Mouse (Mus musculus): ENCODE data around the gene Plekhg2. TPM values are rescaled to one million over a fixed set of nuclear protein-coding genes. Genes with fewer than 3 reads are reported as not detected.

Plekhg2 gene
- polyA plus RNA-seq (2017; shearing (Covaris generic)), result 101 TPM

DNA sequence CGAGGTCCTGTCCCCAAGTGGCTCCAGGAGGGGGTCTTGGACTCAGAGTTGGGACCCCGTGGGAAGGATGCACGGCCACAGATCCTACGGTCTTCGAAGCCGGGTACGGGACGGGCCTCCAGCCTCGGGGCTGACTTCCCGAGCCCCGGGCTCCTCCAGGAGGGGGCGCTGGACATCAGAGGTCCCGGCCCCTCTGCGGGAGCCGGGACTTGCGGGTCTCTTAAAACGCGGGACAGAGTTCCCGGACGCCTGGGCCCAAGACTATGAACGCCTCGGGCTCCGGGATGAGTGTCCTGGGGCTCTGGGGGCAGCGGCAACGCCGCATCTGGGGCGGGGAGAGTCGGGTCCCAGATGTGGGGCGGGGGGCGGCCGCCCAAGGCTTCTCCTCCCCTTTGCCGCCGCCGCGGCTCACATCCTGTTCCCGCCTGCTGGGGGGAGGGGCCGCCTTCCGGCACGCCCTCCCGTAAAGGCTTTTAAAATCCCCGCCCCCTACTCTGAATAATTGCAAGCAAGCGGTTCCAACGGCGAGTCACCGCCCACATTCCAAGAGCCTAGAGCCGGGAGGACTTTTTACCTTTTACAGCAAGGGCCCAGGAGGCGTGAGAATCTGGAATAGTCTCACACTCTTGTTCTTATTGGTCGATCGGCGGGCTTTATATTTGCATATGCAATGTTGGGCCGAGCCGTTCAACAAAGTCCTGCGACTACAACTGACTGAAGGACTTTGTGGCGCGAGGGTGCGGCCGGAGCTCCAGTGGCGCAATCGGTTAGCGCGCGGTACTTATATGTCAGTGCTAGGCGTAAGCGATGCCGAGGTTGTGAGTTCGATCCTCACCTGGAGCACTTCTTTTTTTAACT is at the start of gene Plekhg2:
TSS of gene Plekhg2 (minus strand) at position 349 of the 858 bp plus-strand sequence.

DNA sequence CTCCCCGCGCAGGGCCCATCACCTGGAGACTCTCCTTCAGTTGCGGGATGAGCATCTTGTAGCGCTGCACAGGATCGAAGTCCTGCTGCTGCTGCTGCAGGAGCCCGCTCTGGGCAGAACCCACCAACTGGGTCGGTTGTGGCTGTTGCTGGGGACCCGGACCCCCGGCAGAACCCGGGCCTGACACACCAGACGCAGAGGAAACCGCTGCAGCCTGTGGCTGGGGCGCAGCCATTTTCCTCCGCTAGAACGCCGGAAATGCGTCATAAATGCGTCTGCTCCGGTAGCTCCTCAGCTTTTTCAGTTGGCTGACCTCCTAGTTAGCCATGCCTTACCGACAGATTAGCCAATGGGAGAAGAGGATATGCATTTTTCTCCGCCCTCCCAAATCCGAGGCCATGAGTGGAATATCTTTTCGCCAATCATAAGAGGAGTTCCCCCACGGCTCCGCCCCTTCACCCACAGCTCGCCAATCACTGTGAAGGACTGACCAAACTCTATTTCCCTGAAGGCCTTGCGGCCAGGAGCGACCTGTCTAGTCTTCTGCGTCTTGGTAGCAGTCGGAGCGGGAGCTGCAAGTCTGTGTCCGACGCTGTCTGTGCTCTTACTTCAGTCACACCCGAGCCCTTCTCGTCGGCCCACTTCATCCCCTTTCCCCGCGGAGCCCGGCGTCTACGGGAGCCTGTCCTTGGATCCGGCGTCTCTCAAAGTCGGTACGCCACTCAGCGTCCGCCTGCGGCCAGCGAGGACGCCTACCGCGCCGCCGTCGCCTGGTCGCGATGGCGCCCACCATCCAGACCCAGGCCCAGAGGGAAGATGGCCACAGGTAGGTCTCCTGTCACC is 20.3 kb upstream of the Plekhg2 start, which contains the start of the genes Med29 and Paf1:
TSS of gene Med29 (minus strand) at position 280 of the 843 bp plus-strand sequence.
TSS of gene Paf1 (plus strand) at position 523 of the 843 bp plus-strand sequence.

DNA sequence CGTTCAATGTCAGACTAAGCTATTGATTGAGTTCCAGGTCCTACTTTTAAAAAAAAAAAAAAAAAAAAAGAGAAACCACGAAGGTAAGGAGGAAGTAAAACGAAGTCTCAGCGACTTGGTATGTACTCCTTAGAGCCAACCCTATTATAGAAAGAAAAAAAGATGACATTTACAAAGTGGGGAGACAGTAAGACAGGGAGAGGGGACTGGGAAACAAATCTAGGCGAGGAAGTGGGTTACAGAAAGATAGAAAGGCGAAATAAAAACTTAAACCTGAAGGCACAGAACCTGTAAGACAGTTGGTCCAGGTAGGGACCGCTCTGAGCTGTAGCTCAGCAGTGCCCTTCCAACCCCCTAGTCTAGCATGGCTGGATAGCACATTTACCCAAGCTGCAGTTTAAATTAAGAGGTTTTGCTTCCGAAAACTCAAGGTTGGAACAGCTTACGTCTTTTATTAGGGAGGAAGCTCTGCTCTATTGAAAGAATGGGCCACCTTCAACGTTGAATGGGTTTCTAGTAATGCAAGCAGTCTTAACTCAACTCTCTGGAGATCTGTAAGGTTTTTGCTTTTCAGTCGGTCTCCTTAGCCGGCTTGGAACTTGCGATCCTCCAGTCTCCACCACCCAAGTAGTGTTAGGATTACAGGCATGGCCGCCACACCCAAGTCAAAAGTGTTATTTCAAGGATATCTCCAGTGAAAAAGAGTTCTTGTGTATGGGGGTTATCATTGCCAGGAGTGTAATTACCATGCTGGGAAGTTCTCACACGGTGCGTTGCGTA is 8.0 kb upstream of the Plekhg2 start, which contains the start of gene Zfp36:
TSS of gene Zfp36 (minus strand) at position 17 of the 780 bp plus-strand sequence.

GRCm38 (mm10) chr7:28350155-28350883 is 22.1 kb downstream of the Plekhg2 start, which contains the start of gene Rps16:
Rps16 (plus strand) TSS chr7:28350652.

GRCm38 (mm10) chr7:28338108-28338998 is 34.0 kb downstream of the Plekhg2 start, which contains the start of gene Supt5:
Supt5 (minus strand) TSS chr7:28338746.

DNA sequence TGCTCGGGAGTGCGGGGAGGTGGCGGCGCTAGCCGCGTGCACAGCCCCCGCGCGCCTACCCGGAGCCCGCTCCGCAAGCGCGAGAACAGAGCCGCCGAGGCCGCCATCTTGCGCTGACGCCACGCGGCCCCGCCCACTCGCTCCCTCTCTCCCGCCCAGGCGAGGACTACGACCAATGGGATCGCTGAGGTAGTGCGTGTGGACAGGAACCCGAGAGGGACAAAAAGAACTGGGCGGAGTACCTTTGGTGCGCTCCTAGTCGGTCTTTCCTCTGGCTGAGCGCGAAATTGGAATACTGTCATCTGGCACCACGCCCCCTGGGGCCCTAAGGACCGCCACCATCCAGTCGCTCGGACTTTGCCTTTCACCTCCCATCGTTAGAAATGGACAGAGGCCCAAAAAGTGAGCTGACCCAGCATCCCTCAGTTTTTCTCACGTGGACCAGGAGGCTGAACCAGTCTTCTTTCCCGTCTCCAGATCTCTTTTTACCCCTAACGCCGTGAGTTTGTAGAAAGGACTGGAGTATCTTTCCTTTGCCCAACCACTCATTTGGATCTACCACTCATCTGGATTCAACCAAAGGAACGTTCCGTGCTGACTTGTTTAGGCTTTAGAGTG is 60.4 kb downstream of the Plekhg2 start, which contains the start of gene Timm50:
TSS of gene Timm50 (minus strand) at position 147 of the 618 bp plus-strand sequence.

Other genes starting within 250 kb of the Plekhg2 start
- not detected for gene 9530053A07Rik, start 243.1 kb downstream of the Plekhg2 start, polyA plus RNA-seq (2017; shearing (Covaris generic))
- 229 TPM for gene Fbl, start 202.9 kb downstream of the Plekhg2 start, polyA plus RNA-seq (2017; shearing (Covaris generic))
- 4.7 TPM for gene Dyrk1b, start 193.1 kb downstream of the Plekhg2 start, polyA plus RNA-seq (2017; shearing (Covaris generic))
- 0.46 TPM for gene Eid2, start 104.7 kb downstream of the Plekhg2 start, polyA plus RNA-seq (2017; shearing (Covaris generic))
- 1.2 TPM for gene Eid2b, start 94.9 kb downstream of the Plekhg2 start, polyA plus RNA-seq (2017; shearing (Covaris generic))
- gene Selenov, start 81.4 kb downstream of the Plekhg2 start, polyA plus RNA-seq (2017; shearing (Covaris generic)), result not detected
- gene Dll3, start 70.4 kb downstream of the Plekhg2 start, polyA plus RNA-seq (2017; shearing (Covaris generic)), result not detected
- gene Timm50, start 60.5 kb downstream of the Plekhg2 start, polyA plus RNA-seq (2017; shearing (Covaris generic)), result 37.1 TPM
- gene Supt5, start 33.9 kb downstream of the Plekhg2 start, polyA plus RNA-seq (2017; shearing (Covaris generic)), result 218 TPM
- 1,274 TPM for gene Rps16, start 21.9 kb downstream of the Plekhg2 start, polyA plus RNA-seq (2017; shearing (Covaris generic))
- gene Zfp36, start 7.7 kb upstream of the Plekhg2 start, polyA plus RNA-seq (2017; shearing (Covaris generic)), result 289 TPM
- gene Med29, start 20.1 kb upstream of the Plekhg2 start, polyA plus RNA-seq (2017; shearing (Covaris generic)), result 33.4 TPM
- gene Paf1, start 20.4 kb upstream of the Plekhg2 start, polyA plus RNA-seq (2017; shearing (Covaris generic)), result 96.0 TPM
- gene Gmfg, start 64.8 kb upstream of the Plekhg2 start, polyA plus RNA-seq (2017; shearing (Covaris generic)), result 477 TPM
- 0.11 TPM for gene Lrfn1, start 79.4 kb upstream of the Plekhg2 start, polyA plus RNA-seq (2017; shearing (Covaris generic))
- not detected for gene Ifnl2, start 137.9 kb upstream of the Plekhg2 start, polyA plus RNA-seq (2017; shearing (Covaris generic))
- not detected for gene Ifnl3, start 150.2 kb upstream of the Plekhg2 start, polyA plus RNA-seq (2017; shearing (Covaris generic))
- gene Sycn, start 168.3 kb upstream of the Plekhg2 start, polyA plus RNA-seq (2017; shearing (Covaris generic)), result not detected
- gene Nccrp1, start 174.7 kb upstream of the Plekhg2 start, polyA plus RNA-seq (2017; shearing (Covaris generic)), result not detected
- gene Samd4b, start 225.5 kb upstream of the Plekhg2 start, polyA plus RNA-seq (2017; shearing (Covaris generic)), result 4.4 TPM
- 5.0 TPM for gene Pak4, start 225.6 kb upstream of the Plekhg2 start, polyA plus RNA-seq (2017; shearing (Covaris generic))